Mouse (Mus musculus) olfactory bulb, adult 2 months (tissue): Measurements from ENCODE around the gene Fgf22.

Experiments
- CTCF ChIP-seq: fragments of 200-500 bp; IDR thresholded peaks from 2 replicates; pipeline ENCODE4 v1.5.1; 2012; ENCODE audit warnings: low read depth, mild to moderate bottlenecking, low read length, moderate library complexity; ENCODE audit not compliant: insufficient read depth
- POLR2A ChIP-seq: fragments of 200-500 bp; IDR thresholded peaks from 2 replicates; pipeline ENCODE4 v1.6.1; 2012; ENCODE audit warnings: mild to moderate bottlenecking, low read depth, low read length, moderate library complexity; ENCODE audit not compliant: insufficient read depth

DNA sequence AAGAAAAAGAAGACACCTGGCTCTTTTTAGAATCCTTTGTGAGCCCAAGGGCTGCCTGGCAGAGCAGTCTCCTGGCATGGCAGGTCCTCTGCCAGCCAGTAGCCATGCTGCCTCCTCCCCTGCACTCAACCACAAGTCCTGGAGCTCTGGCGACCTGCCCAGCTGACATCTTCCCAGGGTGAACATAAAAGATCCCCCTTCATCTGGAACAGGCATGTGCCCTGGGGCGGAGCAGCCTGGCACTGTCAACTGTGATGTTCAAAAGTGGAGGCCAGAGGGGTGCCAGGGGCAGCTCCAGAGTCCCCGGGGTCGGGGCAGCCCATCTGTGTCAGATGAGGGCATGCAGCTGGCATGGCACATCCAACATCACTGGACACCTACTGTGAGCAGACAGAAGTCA is 39.9 kb upstream of the Fgf22 start:
- TF ChIP-seq CTCF (no peak), POLR2A (no peak)
